Mouse (Mus musculus): ENCODE results near the gene Dnajc16.
"Not testable (repeated sequence)": the region's sequence is repeated elsewhere in the genome, so short reads cannot be mapped to it uniquely, and the experiment has no call there.

Dnajc16 gene

DNA sequence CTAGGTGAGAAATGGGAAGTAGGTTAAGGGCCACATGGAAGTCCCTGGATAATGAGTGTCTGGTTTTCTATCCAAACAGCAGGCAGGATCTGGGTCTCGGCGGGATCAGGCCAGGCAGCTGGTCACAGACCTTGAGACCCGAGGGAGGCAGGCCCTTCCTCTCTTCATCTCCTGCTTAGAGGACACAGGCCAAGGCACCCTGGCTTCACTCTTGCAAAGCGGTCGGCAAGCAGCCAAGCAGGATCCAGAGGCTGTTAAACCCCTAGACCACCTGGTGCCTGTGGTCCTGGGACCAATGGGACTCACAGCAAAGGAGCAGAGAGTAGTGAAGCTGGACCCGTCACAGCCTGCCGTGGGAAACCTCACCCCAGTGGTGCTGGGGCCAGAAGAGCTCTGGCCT, 5.6 kb upstream of the Dnajc16 start:
- no peak for DNase-seq (ENCODE audit: low read depth, low spot score)

DNA sequence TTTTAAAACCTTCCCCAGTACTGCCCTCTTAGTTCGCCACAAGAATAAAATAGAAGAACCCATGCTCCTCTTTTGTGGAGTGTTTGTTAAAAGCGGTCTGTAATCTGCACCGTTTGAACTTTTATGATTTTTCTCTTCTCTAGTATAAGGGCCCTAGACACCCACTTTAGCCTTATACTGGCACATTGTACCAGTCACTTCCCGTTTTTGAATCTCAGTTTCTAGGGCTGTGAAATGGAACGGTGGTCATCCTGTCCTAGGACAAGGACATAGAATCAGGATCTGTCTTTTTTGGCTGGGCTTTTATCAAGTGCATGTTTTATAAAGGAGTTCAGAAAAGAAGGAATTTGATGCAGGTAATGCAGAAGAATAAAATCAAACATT, 3.4 kb upstream of the Dnajc16 start:
- no peak for DNase-seq (ENCODE audit: low read depth, low spot score)

DNA sequence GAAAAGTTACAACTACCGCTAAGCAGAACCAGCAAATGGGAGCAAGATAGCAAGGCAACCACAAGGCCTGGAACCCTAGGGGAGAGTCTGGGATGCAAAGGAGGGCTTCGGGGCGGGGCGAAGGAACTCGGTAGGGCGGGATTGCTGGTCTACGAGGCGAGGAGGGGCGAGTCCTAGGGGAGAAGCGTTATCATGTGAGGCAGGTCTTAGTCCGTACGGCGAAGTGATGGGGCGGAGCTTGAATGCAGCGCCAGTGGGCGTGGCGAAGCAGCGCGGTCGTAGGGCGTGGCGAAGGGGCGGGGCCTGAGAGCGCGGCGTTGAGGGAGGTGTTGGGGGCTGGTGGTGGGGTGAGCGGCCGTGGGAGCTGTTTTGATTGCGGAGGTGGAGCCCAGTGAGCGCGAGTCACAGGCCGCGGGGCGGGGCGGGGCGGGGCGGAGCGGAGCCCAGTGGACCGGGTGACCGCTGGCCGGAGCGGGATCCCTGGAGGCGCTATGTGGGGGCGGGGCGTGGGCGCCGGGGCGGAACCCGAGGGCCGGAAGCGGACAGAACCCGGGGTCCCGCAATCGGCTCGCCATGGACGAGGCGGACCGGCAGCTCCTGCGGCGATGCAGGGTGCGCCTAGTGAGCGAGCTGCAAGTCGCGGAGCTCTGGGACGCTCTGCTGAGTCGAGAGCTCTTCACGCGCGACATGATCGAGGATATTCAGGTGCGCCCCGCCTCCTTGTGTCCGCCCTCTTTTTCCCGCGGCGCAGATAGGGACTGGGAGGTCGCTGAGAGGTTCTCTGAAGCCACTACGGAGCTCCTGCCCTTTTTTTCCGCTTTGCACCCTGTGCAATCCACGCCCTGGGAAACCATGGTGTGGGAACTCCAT, 2.8 kb upstream of the Dnajc16 start, which contains the start of gene Casp9:
Gene Casp9 (plus strand): TSS at position 331 of the 870 bp plus-strand sequence.
- peak; percentile 97 for DNase-seq (ENCODE audit: low read depth, low spot score)

DNA sequence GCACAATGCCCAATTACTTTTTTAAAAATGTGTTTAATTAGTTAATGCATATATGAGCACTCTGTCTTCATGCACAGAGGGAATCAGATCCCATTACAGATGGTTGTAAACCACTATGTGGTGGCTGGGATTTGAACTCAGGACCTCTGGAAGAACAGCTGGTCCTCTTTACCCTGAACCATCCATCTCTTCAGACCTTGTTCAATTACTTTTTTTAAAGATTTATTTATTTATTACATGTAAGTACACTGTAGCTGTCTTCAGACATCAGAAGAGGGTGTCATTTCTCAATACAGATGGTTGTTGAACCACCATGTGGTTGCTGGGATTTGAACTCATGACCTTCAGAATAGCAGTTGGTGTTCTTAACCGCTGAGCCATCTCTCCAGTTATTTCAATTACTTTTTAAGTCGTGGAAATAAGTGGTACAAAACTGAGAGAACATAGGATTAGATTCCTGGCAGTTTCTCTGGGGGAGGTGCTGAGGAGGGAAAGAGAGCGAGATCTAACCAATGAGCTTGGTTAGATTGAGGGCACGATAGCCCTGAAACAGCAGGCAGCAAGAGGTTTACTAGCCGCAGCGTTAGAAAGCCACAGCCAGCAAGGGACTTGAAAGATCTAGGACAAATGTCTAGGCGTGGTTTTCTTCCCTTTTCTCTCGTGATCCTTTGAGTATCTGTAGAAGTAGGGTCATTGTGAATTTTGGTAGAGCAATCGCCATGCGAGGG, 2.0 kb upstream of the Dnajc16 start:
- DNase-seq (ENCODE audit: low read depth, low spot score) = no peak

DNA sequence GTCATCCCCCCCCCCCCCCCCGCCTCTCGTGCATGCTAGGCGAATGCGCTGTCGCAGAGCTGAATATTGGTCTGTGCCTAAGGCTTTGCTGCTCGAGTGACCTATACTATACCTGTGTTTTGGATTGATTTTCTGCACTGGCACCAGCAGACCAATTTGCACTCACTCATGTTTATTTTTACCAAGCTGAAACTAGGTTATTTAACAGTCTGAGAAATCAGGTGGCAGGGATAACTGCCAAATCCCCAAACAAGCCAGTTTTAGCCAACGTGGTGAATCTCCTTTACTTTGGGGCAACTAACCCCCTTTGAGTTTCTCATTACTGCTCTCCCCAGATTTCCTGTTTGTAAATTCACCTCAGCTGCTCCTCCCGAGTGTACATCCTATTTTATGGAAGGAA, 1.2 kb upstream of the Dnajc16 start:
- no peak for DNase-seq (ENCODE audit: low read depth, low spot score)

DNA sequence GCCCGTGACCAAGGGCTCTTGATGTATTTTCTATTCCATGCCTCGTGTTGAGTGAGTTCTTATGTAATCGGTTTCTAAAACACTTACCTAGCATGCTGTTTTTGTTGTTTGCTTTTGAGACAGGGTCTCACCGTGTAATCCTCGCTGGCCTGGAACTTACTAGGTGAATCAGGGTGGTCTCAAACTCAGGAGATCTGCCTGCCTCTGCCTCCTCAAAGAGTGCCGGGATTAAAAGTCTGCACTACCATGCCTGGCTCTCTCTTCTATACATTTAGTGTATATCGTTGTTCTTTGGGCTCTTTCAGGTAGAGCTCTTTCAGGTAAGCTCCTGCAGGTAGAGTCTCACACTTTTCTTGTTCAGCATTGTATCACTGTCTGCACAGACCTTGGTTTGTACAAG, 755 bp upstream of the Dnajc16 start:
- no peak for DNase-seq (ENCODE audit: low read depth, low spot score)

DNA sequence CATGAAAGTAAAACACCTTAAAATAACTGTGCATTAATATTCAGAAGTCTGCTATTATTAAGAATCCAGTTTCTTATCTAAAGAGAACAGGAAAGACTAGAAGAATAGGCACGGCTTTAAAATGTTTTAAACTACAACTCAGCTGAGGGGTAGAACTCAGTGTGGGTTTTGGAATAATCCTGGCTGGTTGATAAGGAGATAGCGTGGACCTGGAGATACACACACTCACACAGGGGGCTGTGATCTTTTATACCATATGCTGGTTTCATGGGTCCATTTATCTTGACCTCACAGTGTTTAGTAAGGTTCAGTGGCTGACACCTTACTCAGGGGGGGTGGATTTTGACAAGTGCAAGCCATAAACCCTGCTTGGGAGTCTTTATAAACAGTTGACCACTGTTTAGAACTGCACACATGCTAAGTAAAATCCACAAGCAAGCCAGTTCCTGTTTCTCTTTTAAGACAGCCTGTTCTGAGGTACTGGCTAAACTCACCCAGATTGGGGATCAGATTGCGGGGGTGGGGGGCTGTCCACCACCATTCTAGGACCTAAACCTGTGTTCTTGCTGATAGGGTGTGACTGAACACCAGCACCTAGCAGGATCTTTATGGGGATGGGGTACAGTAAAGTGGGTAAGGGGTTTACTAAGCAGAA, 1.0 kb downstream of the Dnajc16 start:
- DNase-seq (ENCODE audit: low read depth, low spot score) = no peak

DNA sequence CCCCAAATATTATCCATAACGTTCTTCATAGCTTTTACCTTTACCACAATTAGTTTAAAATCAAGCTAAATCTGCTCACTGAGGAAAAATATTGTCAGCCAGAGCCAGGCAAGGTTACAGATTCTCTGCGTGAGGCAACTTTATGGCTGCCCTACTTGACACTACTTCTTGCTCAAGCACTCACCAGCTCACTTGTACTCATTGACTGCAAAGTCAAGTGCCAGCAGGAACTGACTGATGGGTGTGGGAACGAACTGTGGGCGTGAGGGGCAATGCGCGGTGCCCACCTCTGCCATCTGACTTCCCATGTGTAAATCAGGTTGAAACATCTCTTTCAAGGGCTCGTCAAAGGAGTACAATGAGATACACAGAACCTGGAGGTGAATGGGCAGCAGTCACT, 3.3 kb downstream of the Dnajc16 start:
- DNase-seq (ENCODE audit: low read depth, low spot score) = no peak

DNA sequence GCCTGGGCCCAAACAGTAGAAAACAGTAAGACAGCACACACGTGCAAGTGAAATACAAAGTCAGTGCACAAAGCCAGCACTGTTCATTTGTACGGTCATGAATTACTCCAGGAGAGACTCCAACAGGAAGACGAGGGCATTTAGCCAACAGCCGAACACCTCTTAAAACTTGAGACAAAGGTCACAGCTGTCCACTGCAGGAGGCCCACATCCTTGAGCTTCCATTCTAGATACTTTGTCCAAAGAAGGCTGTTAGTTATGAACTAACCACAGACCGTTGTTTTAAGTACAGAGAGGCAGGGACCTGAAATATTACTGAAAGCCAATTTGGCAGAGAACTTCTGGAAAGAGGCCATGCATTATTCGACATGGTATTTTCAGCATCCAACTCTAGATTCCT, 3.7 kb downstream of the Dnajc16 start:
- DNase-seq (ENCODE audit: low read depth, low spot score) = no peak

DNA sequence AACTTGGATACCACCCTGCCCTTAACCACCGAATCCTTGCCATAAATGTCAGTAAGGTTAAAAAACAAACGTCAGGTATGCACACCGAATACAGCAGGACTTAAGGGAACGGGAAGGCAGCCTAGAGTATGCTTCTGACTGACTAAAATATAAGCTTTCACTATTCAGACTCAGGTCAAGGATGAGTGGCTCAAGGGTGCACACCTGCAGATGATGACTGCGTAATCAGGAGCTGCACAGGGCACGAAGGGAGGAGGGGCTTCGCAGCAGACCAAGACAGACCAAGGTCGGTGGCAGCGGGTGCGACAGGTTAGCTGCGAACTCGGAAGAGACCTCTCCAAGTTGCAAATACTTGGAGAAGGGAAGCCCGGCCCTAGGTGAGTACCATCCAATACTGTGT, 4.6 kb downstream of the Dnajc16 start:
- no peak for DNase-seq (ENCODE audit: low read depth, low spot score)

DNA sequence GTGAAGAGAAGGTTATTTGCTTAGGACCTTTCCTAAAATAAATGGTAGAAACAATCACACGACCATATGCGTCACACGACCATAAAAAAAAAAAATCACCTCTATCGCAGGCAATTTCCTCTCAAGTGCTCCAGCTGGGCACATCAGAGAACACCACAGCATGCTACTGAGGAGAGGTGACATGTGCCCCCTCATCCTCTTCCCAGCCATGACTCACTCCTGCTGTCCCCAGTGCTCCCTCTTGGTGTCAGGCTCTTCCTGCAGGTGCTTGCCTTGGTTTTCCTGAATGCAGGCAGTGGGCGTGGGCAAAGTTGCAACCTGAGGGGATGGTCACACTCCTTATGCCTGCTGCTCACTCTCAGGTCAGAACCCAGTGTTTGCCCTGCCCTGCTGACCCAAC, 5.9 kb downstream of the Dnajc16 start:
- DNase-seq (ENCODE audit: low read depth, low spot score) = no peak

DNA sequence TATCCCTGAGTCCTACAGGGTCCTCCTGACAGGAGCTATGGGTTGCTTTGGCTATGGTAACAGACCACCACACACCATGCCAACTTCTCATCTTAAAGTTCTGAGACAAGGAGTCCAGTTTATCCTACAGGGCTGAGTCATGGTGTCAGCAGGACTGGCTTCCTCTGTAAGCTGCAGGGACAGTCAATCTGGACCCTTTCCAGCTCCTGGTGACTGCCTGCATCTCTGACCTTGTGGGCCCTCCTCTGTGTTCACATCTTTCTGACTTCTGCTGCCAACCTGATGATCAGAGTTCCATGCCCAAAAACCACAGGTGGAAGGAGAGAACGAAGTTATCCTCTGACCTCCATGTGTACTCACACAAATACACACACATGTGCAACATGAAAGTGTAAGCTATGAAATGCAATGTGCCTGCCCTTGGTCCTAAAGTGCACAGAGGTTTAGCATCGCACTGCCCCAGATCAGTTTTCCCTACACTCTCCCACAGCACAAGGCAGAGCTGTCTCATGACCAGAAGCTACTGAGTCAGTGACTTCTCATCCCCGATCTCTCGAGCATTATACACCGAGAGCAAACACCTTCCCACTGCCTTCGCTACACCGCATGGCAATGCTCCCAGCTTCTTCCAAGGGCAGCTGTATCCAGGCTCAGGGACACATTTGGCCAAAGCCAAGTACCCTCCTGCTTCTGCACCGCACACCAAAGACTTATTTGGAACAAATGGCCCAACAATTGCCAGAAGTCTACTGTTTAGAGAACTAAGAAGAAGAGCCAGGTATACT, 9.3 kb downstream of the Dnajc16 start:
- no peak for DNase-seq (ENCODE audit: low read depth, low spot score)

DNA sequence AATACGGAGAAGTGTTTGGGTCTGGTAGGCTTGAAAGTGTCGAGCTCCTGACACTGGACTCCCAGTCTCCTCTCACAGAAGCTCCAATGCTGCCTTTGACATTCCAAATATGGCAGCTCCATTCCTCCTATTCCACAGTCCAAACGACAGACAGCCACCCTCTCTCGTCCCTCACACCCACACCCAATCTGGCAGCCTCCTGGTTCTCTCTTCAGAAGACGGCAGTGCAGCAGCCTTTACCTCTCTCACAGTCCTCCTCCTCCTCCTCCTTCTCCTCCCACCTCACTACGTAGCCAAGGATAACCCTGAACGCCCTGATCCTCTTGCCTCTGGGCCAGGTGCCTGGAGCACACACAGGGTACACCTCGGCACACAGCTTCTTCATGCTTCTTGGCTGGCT, 10.9 kb downstream of the Dnajc16 start:
- no peak for DNase-seq (ENCODE audit: low read depth, low spot score)

DNA sequence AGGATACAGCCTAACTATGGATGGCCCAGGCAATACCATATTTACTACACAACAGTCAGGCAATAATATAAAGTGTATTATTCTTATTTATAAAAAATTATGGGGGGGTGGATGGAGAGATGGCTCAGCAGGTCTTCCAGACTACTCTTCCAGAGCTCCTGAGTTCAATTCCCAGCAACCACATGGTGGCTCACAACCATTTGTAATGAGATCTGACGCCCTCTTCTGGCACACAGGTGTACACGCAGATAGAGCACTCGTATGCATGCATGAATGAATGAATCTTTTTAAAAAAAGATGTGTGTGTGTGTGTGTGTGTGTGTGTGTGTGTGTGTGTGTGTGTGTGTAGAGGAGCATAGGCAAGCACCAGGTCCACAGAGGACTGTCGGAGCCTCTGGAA, 17.7 kb downstream of the Dnajc16 start:
- DNase-seq (ENCODE audit: low read depth, low spot score) = not testable (repeated sequence)

DNA sequence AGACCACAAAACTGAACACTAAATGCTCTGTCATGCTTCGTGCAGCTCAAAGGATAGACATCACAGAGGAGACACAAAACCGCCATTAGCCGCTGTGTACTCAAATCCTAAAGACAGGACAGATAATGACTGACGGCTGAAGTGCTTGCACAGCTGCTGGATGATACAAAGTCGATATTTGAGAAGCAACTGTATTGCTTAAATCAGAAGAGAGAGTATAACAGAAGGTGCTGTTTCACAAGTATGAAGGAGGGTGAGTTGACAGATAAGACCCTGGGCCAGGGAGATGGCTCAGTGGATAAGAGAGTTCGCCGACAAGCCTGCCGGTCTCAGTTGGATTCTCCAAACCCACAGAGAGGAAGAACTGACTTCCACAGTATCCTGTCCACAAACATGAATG, 18.9 kb downstream of the Dnajc16 start:
- no peak for DNase-seq (ENCODE audit: low read depth, low spot score)

DNA sequence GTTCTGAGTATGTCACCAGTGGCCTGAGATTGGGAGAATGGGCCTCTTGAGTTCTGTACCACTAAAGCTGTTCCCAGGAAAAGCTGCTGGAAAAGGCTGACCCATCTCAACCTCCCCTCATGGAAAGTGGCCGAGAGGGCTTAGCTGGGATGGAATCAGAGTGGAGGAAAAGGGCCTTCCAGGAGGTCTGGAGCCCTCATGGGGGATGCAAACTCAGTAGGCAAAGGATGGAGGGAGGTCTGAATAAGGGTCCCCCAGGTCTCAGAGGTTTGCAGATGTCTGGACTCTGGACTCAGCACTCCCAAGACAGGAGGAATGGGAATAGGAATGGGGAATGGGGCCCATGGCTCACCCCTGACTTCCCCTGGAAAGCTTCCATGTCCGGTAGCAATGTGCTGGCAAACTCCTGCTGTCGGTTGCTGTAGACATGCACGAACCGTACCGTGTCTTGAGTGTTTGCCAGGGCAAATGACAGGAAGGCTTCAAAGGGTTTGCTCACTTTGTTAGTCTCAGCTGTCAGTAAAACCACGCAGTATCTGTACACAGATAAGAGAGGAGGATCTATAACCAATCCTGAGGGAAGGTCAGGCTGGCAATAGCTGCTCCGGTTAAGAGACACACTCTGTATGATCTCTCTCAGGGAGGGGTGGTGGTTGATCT, 21.1 kb downstream of the Dnajc16 start:
- DNase-seq (ENCODE audit: low read depth, low spot score) = no peak

DNA sequence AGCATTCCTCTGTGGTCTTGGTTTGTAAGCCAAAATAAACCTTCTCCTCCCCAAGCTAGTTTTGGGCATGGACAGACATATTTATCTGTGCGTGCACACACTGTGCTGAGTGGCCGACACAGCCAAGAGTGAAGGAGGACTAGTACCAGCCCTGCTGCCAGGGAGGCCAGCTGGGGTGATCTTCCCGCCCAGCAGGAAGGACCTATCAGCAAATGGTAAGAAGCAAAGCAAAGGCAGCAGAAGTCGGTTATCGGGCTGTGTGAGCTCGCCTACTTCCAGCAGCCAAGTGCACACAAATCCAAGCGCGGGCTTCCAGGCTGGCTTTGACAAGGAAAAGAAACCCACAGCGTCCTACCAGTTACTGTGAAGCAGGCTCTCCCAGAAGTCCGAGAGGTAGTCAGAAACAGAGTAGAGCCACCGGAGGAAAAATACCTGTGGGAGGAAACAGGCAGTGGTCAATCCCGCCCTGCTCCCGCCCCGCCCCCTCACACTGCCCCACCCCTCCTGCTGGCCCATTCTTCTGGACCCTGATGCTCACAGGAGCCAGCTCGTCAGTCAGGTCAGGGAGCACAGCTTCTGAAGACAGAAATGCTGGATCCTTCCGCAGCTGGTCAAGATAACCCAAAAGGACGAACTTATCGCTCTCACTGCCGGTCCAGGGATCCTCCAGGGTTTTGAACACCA, 23.2 kb downstream of the Dnajc16 start:
- DNase-seq (ENCODE audit: low read depth, low spot score) = no peak

DNA sequence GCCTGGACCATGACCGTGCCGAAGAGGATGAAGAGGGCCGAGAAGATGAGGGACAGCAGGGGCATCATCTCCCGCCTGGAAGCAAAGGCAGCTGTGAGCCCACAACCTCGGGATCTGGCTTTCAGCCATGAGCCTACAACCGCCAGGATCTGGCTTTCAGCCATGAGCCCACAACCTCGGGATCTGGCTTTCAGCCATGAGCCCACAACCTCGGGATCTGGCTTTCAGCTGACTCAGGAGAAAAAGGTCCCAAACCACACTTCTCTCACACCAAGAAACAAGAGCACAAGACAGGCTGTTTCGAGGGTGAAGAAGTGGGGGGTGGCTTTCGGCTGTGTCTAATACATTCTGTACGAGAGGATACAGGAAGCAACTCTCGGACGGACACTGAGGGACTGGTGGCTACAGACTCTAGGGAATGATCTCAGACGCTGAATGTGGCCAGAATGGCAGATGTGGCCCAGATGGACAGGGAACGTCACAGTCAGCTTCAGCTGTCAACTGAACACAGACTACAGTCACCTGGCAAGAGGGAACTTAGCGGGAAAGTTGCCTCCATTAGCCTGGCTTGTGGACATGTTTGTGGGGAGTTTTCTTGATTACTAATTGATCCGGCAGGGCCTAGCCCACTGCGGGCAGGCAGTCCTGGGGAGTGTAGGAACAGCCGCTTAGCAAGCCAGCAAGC, 23.9 kb downstream of the Dnajc16 start:
- no peak for DNase-seq (ENCODE audit: low read depth, low spot score)

DNA sequence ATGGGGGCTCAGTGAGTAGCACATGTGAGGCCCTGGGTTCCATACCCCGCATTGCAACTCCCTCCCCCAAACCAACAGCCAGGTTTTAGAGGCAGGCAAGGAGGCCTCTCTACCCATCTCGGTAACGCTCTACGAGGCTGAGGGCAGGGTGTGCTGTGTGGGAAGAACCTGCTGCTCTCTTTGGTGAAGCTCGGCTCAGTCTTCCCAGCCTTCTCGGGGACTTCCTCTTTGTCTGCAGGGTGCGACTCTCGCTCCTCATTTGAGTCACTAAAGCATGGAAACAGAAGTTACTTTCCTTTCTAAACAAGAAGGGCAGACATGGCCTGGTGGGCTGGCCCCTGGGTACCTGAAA, 24.4 kb downstream of the Dnajc16 start:
- no peak for DNase-seq (ENCODE audit: low read depth, low spot score)

DNA sequence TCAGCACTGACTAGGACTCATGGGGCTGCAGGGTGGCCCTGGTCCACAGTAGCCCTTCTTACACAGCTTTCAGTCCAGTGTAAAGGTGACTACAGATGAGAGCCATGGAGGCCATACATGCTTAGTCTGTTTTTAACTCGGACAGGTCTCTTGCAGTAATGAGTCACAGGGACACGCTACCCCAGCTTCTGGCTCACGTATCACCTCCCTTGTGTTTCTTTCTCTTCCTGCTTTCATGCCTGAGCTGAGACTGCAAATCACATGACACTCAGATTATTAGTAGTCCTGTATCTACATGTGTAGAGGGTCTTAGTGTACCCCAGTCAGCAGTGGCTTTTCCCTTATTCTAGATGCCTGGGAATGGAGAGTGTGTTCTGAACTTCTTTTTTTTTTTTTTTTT, 25.7 kb downstream of the Dnajc16 start:
- no peak for DNase-seq (ENCODE audit: low read depth, low spot score)
